Mouse (Mus musculus) bone marrow, adult 2 months (tissue): Measurements from ENCODE around the gene Slc5a10. TPM values are rescaled to one million over a fixed set of nuclear protein-coding genes. Genes with fewer than 3 reads are reported as not detected.

Experiments used
- H3K27ac ChIP-seq: fragments of 200-500 bp; 2 replicates; pipeline ENCODE4 v1.5.1; 2012; ENCODE audit warnings: low read depth, mild to moderate bottlenecking, control low read depth, inconsistent platforms, low read length; ENCODE audit not compliant: control insufficient read depth, poor library complexity, insufficient read depth
- H3K4me1 ChIP-seq: fragments of 200-500 bp; 2 replicates; pipeline ENCODE4 v1.6.1; 2011; ENCODE audit warnings: low read length; ENCODE audit not compliant: control insufficient read depth, insufficient read depth
- H3K4me3 ChIP-seq: fragments of 200-500 bp; replicated peaks from 2 replicates; pipeline ENCODE3; 2011; ENCODE audit warnings: mild to moderate bottlenecking, low read depth, low read length, control low read depth; ENCODE audit not compliant: control insufficient read depth
- CTCF ChIP-seq: fragments of 200-500 bp; IDR thresholded peaks from 2 replicates; pipeline ENCODE4 v1.5.1; 2011; ENCODE audit warnings: low read length, control low read depth; ENCODE audit not compliant: control insufficient read depth, insufficient read depth
- POLR2A ChIP-seq: fragments of 200-500 bp; IDR thresholded peaks from 2 replicates; pipeline ENCODE4 v1.6.1; 2011; ENCODE audit warnings: low read depth, mild to moderate bottlenecking, control low read depth, low read length, borderline replicate concordance; ENCODE audit not compliant: control insufficient read depth
- WGBS: fragments of 180-500 bp; shearing (Covaris S2); methylation state at CpG from one replicate; pipeline ENCODE4 v1.1.7; 2018; 5-methylcytosine and 5-hydroxymethylcytosine counted together
- polyA plus RNA-seq: library from polyadenylated mRNA; stranded (reverse); fragments of >200 nt; gene quantifications from 2 replicates; pipeline ENCODE4 v1.2.4, GENCODE M21; 2011; ENCODE audit warnings: low replicate concordance; ENCODE audit not compliant: missing spikeins, insufficient read depth, insufficient read length

Gene Slc5a10
- polyA plus RNA-seq, 1 experiment: not detected

DNA sequence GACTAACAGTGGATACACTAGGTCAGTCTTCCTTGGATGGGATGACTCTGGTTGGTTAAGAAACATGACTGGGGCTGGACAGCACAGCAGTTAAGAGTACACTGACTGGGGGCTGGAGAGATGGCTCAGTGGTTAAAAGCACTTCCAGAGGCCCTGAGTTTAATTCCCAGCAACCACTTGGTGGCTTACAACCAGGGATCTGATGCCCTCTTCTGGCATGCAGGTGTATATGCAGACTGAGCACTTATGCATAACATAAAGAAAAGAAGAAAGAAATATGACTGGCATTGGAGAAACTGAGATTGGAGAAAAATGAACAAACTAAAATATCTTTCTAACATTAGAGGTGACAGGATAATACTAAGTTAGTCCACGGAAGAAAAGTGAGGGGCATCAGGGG, 19.9 kb upstream of the Slc5a10 start:
- Histone ChIP-seq H3K27ac (no peak overlapping the region), H3K4me3 (no peak overlapping the region), H3K4me1 (no peaks in the 10 kb centered on the region)
- 79% methylated on average over 1 of the region's 1 CpGs for WGBS
- TF ChIP-seq CTCF: no peak
- no peak for TF ChIP-seq POLR2A

DNA sequence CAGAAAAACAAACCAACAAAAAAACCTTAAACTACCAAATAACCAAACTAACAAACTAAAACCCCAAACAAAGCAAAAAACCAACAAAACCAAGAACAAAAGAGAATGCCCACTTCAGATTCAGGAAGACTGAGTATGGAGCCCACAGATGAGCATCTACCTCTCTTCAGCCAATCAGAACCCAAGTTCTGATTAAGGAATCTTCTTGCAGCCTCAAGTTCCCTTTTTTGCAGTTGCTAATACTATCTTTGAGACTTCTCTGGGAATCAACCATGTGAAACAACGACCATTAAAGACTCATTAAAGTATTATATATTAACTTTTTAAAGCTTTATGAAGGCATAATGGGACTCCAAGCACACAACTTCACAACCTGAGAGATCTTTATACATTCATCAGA, 16.7 kb upstream of the Slc5a10 start:
- no peaks in the 10 kb centered on the region for H3K4me1 ChIP-seq
- no peak overlapping the region for H3K4me3 ChIP-seq
- WGBS: 63% methylated on average over 1 of the region's 1 CpGs
- TF ChIP-seq POLR2A (no peak), CTCF (no peak)
- H3K27ac ChIP-seq: no peak overlapping the region

DNA sequence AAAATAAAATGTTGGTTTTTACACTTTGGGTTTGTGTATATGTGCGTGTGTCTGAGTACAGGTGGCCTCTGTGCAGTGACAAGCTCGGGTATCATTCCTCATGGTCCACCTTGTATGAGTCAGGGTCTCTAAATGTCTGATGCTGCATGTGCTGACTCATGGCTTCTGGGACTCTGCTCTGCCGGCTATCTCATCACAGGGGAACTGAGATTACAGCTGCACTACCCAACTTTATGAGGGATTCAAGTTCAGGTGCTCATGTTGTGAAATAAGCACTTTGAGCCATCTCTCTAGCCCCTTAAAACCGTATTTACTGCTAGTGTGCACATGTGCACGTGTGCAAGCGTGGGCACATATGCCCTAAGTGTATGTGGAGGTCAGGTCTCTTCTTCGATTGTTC, 12.0 kb upstream of the Slc5a10 start:
- Histone ChIP-seq H3K27ac (no peak overlapping the region), H3K4me1 (no peaks in the 10 kb centered on the region; the same call in 1 of the 2 replicates), H3K4me3 (no peak overlapping the region)
- WGBS: 77% methylated on average over 7 of the region's 7 CpGs
- TF ChIP-seq CTCF (no peak), POLR2A (no peak)

DNA sequence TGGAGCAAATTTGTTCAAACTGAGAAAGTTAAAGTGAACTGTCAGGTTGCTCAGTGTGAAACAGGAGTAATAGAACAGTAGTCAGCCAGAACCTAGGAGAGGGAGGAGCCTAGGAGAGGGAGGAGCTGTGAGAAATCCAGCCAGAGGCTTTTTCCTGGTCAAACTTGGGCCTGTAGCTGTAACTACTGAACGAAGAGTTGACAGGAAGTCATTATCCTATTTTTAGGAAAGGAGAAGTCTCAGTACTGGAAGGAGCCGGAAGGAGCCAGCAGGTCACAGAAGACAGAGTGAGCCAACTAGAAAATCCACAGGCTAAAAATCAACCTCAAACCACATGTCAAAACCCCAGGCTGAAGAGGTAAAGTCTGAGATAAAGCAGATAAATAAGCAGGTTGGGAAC, 7.4 kb upstream of the Slc5a10 start:
- H3K4me3 ChIP-seq: no peak overlapping the region
- WGBS: 23% methylated on average over 2 of the region's 2 CpGs
- H3K4me1 ChIP-seq: no peaks in the 10 kb centered on the region; the same call in 1 of the 2 replicates
- H3K27ac ChIP-seq: no peak overlapping the region
- TF ChIP-seq CTCF: no peak
- TF ChIP-seq POLR2A: no peak

DNA sequence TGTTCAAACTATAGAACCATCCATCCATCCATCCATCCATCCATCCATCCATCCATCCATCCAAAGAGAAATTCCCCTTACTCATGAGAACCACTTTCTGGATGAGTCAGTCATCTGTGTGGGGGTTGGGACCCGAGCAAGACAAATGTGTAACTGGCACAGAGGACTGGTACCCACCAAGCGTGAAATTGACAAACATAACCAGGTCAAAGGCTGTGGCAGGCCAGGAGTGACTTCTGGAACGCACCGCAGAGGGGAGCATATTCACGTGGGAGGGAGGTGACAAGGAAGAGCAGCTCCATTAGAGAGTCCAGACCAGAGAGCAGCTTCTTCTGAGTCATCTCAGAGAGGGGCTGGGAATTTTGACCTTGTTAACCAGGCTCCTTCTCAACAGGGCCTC, 1.5 kb upstream of the Slc5a10 start:
- Histone ChIP-seq H3K4me1 (no peaks in the 10 kb centered on the region), H3K27ac (no peak overlapping the region), H3K4me3 (no peak overlapping the region)
- TF ChIP-seq CTCF (no peak), POLR2A (no peak)
- 79% methylated on average over 5 of the region's 5 CpGs for WGBS

DNA sequence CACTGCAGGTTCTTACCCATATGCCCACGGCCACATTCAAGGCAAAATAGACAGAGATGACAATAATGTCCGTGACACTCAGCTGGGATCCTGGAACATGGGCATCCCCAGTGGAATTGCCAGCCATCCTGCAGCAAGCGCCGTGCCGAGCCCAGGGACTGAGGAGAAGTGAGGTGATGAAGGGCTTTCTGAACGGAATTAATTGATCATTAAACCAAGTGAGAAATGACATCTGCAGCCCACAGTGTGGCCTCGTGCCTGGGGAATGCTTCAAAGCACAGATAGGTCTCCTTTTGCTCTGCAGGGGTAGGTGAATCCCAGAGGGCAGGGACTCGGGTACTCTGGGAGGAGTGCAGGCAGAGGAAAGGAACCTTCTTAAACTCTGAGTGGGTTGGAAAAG, 800 bp downstream of the Slc5a10 start:
- Histone ChIP-seq H3K27ac (no peak overlapping the region), H3K4me3 (no peak overlapping the region), H3K4me1 (no peaks in the 10 kb centered on the region)
- 72% methylated on average over 8 of the region's 8 CpGs for WGBS
- TF ChIP-seq CTCF: no peak

DNA sequence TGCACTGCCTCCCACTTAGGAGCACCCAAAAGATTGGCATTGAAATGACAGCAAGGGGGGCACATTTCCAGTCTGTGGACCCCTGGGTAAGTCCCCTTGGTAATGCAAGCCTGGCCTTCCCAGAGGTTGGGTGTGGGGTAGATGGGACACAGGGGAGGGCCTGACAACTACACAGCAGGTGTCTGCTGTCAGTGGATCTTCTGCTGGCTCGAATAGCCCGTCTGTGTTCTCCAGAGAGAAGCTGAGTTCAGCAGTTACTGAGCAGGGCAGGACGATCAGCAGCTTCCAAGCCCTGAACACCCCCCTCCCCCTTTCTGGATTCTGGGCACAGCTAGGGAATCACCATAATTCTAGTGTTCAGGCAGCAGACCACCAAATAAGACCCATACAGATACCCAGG, 1.2 kb downstream of the Slc5a10 start:
- Histone ChIP-seq H3K27ac (no peak overlapping the region), H3K4me1 (no peaks in the 10 kb centered on the region), H3K4me3 (no peak overlapping the region)
- TF ChIP-seq POLR2A (no peak), CTCF (no peak)
- 73% methylated on average over 3 of the region's 3 CpGs for WGBS

DNA sequence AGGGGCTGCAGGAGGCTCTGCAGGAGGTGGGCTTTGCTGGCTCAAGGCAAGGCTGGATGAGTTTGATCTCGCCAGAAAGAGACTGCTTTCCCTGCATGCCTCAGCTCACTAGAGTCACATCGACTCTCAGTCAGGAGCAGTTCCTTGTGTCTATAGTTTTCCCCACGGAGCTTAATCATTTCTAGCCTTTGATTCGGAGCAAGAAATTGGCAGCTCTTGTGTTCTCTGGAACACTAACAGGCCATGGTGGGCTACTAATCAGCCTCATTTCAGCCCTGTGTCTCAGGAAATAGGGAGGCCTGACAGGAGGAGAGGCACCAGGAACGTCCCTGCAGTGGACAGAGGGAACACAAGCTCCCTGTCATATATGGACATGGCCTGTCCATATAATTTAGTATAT, 2.6 kb downstream of the Slc5a10 start:
- no peak overlapping the region for H3K4me3 ChIP-seq
- TF ChIP-seq CTCF (no peak), POLR2A (no peak)
- H3K27ac ChIP-seq: no peak overlapping the region
- WGBS: 72% methylated on average over 5 of the region's 5 CpGs
- no peaks in the 10 kb centered on the region for H3K4me1 ChIP-seq

DNA sequence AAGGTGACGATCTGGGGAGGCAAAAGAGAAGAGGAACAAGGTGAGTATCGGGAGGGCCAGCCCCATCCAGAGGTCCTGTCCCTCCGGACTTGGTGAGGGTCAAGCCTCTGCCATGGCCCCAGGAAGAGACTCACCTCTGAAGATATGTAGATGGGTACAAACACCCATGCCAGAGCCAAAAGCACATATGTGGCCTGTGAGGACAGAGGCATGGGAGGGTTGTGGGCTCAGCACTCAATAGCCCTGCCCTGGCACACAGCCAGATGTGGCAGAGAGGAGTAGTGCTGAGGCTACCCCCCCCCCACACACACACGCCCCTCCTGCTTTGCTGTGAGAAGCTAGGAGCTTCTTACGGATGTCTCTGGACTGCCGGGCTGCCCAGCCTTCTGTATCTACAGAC, 5.5 kb downstream of the Slc5a10 start:
- Histone ChIP-seq H3K27ac (no peak overlapping the region), H3K4me3 (no peak overlapping the region), H3K4me1 (no peaks in the 10 kb centered on the region; the same call in 1 of the 2 replicates)
- TF ChIP-seq POLR2A (no peak), CTCF (no peak)
- 60% methylated on average over 6 of the region's 6 CpGs for WGBS
